Mouse (Mus musculus): Measurements from ENCODE around the gene Sh3d21. TPM values are rescaled to one million over a fixed set of nuclear protein-coding genes. Genes with fewer than 3 reads are reported as not detected.

Sh3d21 gene
- polyA plus RNA-seq, 1 experiment from 2014 or later, result 30.7 TPM

GRCm38 (mm10) chr4:126156617-126157016 is 6.7 kb downstream of the Sh3d21 start:
- Histone ChIP-seq H3K27me3 (replicated peaks; ENCODE audit: insufficient read depth, low read length) (no peaks in the 10 kb centered on the region), H3K4me1 (ENCODE audit: insufficient read depth, low read depth, low read length) (peaks cover 6% of the 10 kb centered on the region; the same call in 1 of the 2 replicates), H3K9me3 (ENCODE audit: low read length) (no peaks in the 10 kb centered on the region), H3K36me3 (ENCODE audit: insufficient read depth, low read length) (peaks cover 3% of the 10 kb centered on the region; the same call in 1 of the 2 replicates), H3K4me2 (replicated peaks; ENCODE audit: low read depth, low read length) (no peak overlapping the region), H3K4me3 (ENCODE audit: low read depth, low read length) (no peak overlapping the region), H3K27ac (ENCODE audit: low read length) (peak overlapping the region; percentile 73; the same call in 1 of the 2 replicates), H3K9ac (replicated peaks; ENCODE audit: low read depth) (no peak overlapping the region)
- DNase-seq (ENCODE audit: low spot score) (no peak), ATAC-seq (no peak)
- 58% methylated on average over 5 of the region's 5 CpGs for WGBS
- peak; percentile 85 for TF ChIP-seq CTCF (IDR thresholded peaks at IDR 0.05)
- TF ChIP-seq EP300 (IDR thresholded peaks at IDR 0.05), result no peak

GRCm38 (mm10) chr4:126155869-126156268 is 7.4 kb downstream of the Sh3d21 start:
- no peak for TF ChIP-seq CTCF (IDR thresholded peaks at IDR 0.05)
- TF ChIP-seq EP300 (IDR thresholded peaks at IDR 0.05), result no peak
- peaks cover 11% of the 10 kb centered on the region for H3K4me1 ChIP-seq (ENCODE audit: insufficient read depth, low read depth, low read length)
- H3K9ac ChIP-seq (replicated peaks; ENCODE audit: low read depth), result no peak overlapping the region
- no peaks in the 10 kb centered on the region for H3K9me3 ChIP-seq (ENCODE audit: low read length)
- H3K4me2 ChIP-seq (replicated peaks; ENCODE audit: low read depth, low read length), result no peak overlapping the region
- ATAC-seq (peak; percentile 40), DNase-seq (ENCODE audit: low spot score) (peak; percentile 28)
- no peak overlapping the region for H3K4me3 ChIP-seq (ENCODE audit: low read depth, low read length)
- H3K36me3 ChIP-seq (ENCODE audit: insufficient read depth, low read length), result peaks cover 6% of the 10 kb centered on the region; the same call in 1 of the 2 replicates
- H3K27ac ChIP-seq (ENCODE audit: low read length), result peak overlapping the region; percentile 73
- no peaks in the 10 kb centered on the region for H3K27me3 ChIP-seq (replicated peaks; ENCODE audit: insufficient read depth, low read length)
- WGBS, result 0% methylated on average over 2 of the region's 2 CpGs

GRCm38 (mm10) chr4:126155183-126155582 is 8.1 kb downstream of the Sh3d21 start:
- Histone ChIP-seq H3K36me3 (ENCODE audit: insufficient read depth, low read length) (peaks cover 6% of the 10 kb centered on the region; the same call in 1 of the 2 replicates), H3K4me3 (ENCODE audit: low read depth, low read length) (no peak overlapping the region), H3K27me3 (replicated peaks; ENCODE audit: insufficient read depth, low read length) (no peaks in the 10 kb centered on the region), H3K4me1 (ENCODE audit: insufficient read depth, low read depth, low read length) (peaks cover 18% of the 10 kb centered on the region), H3K9ac (replicated peaks; ENCODE audit: low read depth) (no peak overlapping the region), H3K27ac (ENCODE audit: low read length) (peak overlapping the region; percentile 73), H3K9me3 (ENCODE audit: low read length) (no peaks in the 10 kb centered on the region), H3K4me2 (replicated peaks; ENCODE audit: low read depth, low read length) (no peak overlapping the region)
- ATAC-seq (0 out of 2 replicates have a peak, but pooled peaks have one; percentile 8), DNase-seq (ENCODE audit: low spot score) (peak; percentile 65)
- WGBS, result 28% methylated on average over 4 of the region's 4 CpGs
- TF ChIP-seq EP300 (IDR thresholded peaks at IDR 0.05) (peak; percentile 86), CTCF (IDR thresholded peaks at IDR 0.05) (no peak)

- Histone ChIP-seq H3K36me3 (ENCODE audit: insufficient read depth, low read length) (peaks cover 6% of the 10 kb centered on the region; the same call in 1 of the 2 replicates), H3K9ac (replicated peaks; ENCODE audit: low read depth) (no peak overlapping the region), H3K4me3 (ENCODE audit: low read depth, low read length) (no peak overlapping the region), H3K4me2 (replicated peaks; ENCODE audit: low read depth, low read length) (no peak overlapping the region), H3K27me3 (replicated peaks; ENCODE audit: insufficient read depth, low read length) (no peaks in the 10 kb centered on the region), H3K4me1 (ENCODE audit: insufficient read depth, low read depth, low read length) (peaks cover 22% of the 10 kb centered on the region), H3K9me3 (ENCODE audit: low read length) (no peaks in the 10 kb centered on the region), H3K27ac (ENCODE audit: low read length) (no peak overlapping the region)
- TF ChIP-seq EP300 (IDR thresholded peaks at IDR 0.05) (no peak), CTCF (IDR thresholded peaks at IDR 0.05) (no peak)
- no peak for ATAC-seq
- DNase-seq (ENCODE audit: low spot score), result no peak
- WGBS, result 49% methylated on average over 14 of the region's 14 CpGs
Measured at GRCm38 (mm10) chr4:126152864-126153263, 10.4 kb downstream of the Sh3d21 start.

- no peaks in the 10 kb centered on the region for H3K9me3 ChIP-seq (ENCODE audit: low read length)
- no peak for DNase-seq (ENCODE audit: low spot score)
- no peak overlapping the region for H3K4me2 ChIP-seq (replicated peaks; ENCODE audit: low read depth, low read length)
- peaks cover 28% of the 10 kb centered on the region for H3K4me1 ChIP-seq (ENCODE audit: insufficient read depth, low read depth, low read length)
- WGBS, result 77% methylated on average over 16 of the region's 16 CpGs
- no peak overlapping the region for H3K9ac ChIP-seq (replicated peaks; ENCODE audit: low read depth)
- peaks cover 6% of the 10 kb centered on the region; the same call in 1 of the 2 replicates for H3K36me3 ChIP-seq (ENCODE audit: insufficient read depth, low read length)
- TF ChIP-seq CTCF (IDR thresholded peaks at IDR 0.05) (no peak), EP300 (IDR thresholded peaks at IDR 0.05) (no peak)
- H3K27ac ChIP-seq (ENCODE audit: low read length), result no peak overlapping the region
- H3K27me3 ChIP-seq (replicated peaks; ENCODE audit: insufficient read depth, low read length), result no peaks in the 10 kb centered on the region
- ATAC-seq, result no peak
- H3K4me3 ChIP-seq (ENCODE audit: low read depth, low read length), result no peak overlapping the region
Measured at GRCm38 (mm10) chr4:126151701-126152440, 11.4 kb downstream of the Sh3d21 start.

GRCm38 (mm10) chr4:126150949-126151320 is 12.4 kb downstream of the Sh3d21 start:
- Histone ChIP-seq H3K27ac (ENCODE audit: low read length) (peak overlapping the region; percentile 93), H3K27me3 (replicated peaks; ENCODE audit: insufficient read depth, low read length) (no peaks in the 10 kb centered on the region), H3K4me1 (ENCODE audit: insufficient read depth, low read depth, low read length) (peaks cover 27% of the 10 kb centered on the region), H3K36me3 (ENCODE audit: insufficient read depth, low read length) (0 out of 2 replicates have a peak, but pooled peaks cover 6% of the 10 kb centered on the region), H3K9me3 (ENCODE audit: low read length) (no peaks in the 10 kb centered on the region), H3K4me2 (replicated peaks; ENCODE audit: low read depth, low read length) (peak overlapping the region; percentile 78), H3K9ac (replicated peaks; ENCODE audit: low read depth) (no peak overlapping the region), H3K4me3 (ENCODE audit: low read depth, low read length) (no peak overlapping the region)
- TF ChIP-seq EP300 (IDR thresholded peaks at IDR 0.05), result no peak
- no peak for TF ChIP-seq CTCF (IDR thresholded peaks at IDR 0.05)
- peak; percentile 24 for DNase-seq (ENCODE audit: low spot score)
- no peak for ATAC-seq
- 46% methylated on average over 6 of the region's 6 CpGs for WGBS

Data from lung, postnatal 0 days (tissue).